ENCODE assay signal across 27 mouse cellular contexts in genomic region chrX:166107184-166107716, GRCm38 (mm10).
DNase-seq lines count a peak whose midpoint lies in the region; ATAC-seq and TF ChIP-seq lines count a peak whose summit lies in the region.
"Had no signal": no experiment of that assay in that cellular context is flagged by ENCODE, and none has a peak within 500 bp of the region (broad histone marks: within the 10 kb centered on the region; RNA-seq: fewer than 3 reads in every experiment).

No protein-coding gene starts in this region.

- H3K4me3 ChIP-seq in limb, embryonic 10.5 days = no peak overlapping the region
- no peak overlapping the region for H3K4me3 ChIP-seq in limb, embryonic 14.5 days (replicated peaks; ENCODE audit: low read length)
- no peak overlapping the region for H3K4me3 ChIP-seq in hindbrain, embryonic 13.5 days
- H3K4me3 ChIP-seq in hindbrain, embryonic 10.5 days = no peak overlapping the region
- H3K4me3 ChIP-seq: embryonic facial prominence, embryonic 12.5 days; erythroblast, embryonic 14.5 days; forebrain, embryonic 12.5 days; forebrain, embryonic 15.5 days; gastrocnemius, adult 2 months; heart, embryonic 12.5 days; heart, embryonic 15.5 days; hindbrain, embryonic 15.5 days; intestine, embryonic 15.5 days had no signal

- no peaks in the 10 kb centered on the region for H3K9me3 ChIP-seq in limb, embryonic 10.5 days (replicated peaks)
- no peaks in the 10 kb centered on the region for H3K9me3 ChIP-seq in limb, embryonic 14.5 days (ENCODE audit: control insufficient read depth, low read length)
- no peaks in the 10 kb centered on the region for H3K9me3 ChIP-seq in hindbrain, embryonic 13.5 days
- H3K9me3 ChIP-seq in hindbrain, embryonic 10.5 days = no peaks in the 10 kb centered on the region
- H3K9me3 ChIP-seq: embryonic facial prominence, embryonic 12.5 days; forebrain, embryonic 12.5 days; forebrain, embryonic 15.5 days; heart, embryonic 12.5 days; heart, embryonic 15.5 days; hindbrain, embryonic 15.5 days; intestine, embryonic 15.5 days had no signal

- TF ChIP-seq POLR2A in limb, embryonic 14.5 days (IDR thresholded peaks at IDR 0.05; ENCODE audit: borderline replicate concordance, extremely low read depth, insufficient read depth, insufficient read length) = no peak

- H3K27me3 ChIP-seq in limb, embryonic 10.5 days (ENCODE audit: low read depth, poor library complexity, severe bottlenecking) = no peaks in the 10 kb centered on the region
- H3K27me3 ChIP-seq in limb, embryonic 14.5 days (ENCODE audit: control insufficient read depth, insufficient read depth, low read length) = no peaks in the 10 kb centered on the region
- no peaks in the 10 kb centered on the region for H3K27me3 ChIP-seq in hindbrain, embryonic 13.5 days
- H3K27me3 ChIP-seq in hindbrain, embryonic 10.5 days (ENCODE audit: insufficient read depth, poor library complexity, severe bottlenecking) = no peaks in the 10 kb centered on the region
- H3K27me3 ChIP-seq: embryonic facial prominence, embryonic 12.5 days; forebrain, embryonic 12.5 days; forebrain, embryonic 15.5 days; heart, embryonic 12.5 days; heart, embryonic 15.5 days; hindbrain, embryonic 15.5 days; intestine, embryonic 15.5 days had no signal

- H3K4me1 ChIP-seq in limb, embryonic 10.5 days = no peaks in the 10 kb centered on the region
- no peaks in the 10 kb centered on the region for H3K4me1 ChIP-seq in limb, embryonic 14.5 days (ENCODE audit: control insufficient read depth, insufficient read depth, low read length)
- H3K4me1 ChIP-seq in hindbrain, embryonic 13.5 days (replicated peaks) = no peaks in the 10 kb centered on the region
- H3K4me1 ChIP-seq in hindbrain, embryonic 10.5 days (replicated peaks) = no peaks in the 10 kb centered on the region
- H3K4me1 ChIP-seq: embryonic facial prominence, embryonic 12.5 days; forebrain, embryonic 12.5 days; forebrain, embryonic 15.5 days; heart, embryonic 12.5 days; heart, embryonic 15.5 days; hindbrain, embryonic 15.5 days; intestine, embryonic 15.5 days had no signal

- H3K9ac ChIP-seq in limb, embryonic 14.5 days (ENCODE audit: low read depth, low read length, severe bottlenecking) = no peak overlapping the region
- H3K9ac ChIP-seq in hindbrain, embryonic 13.5 days = no peak overlapping the region
- H3K9ac ChIP-seq: embryonic facial prominence, embryonic 12.5 days; forebrain, embryonic 12.5 days; forebrain, embryonic 15.5 days; heart, embryonic 12.5 days; heart, embryonic 15.5 days; hindbrain, embryonic 15.5 days; intestine, embryonic 15.5 days had no signal

- H3K27ac ChIP-seq in limb, embryonic 10.5 days = no peak overlapping the region
- no peak overlapping the region for H3K27ac ChIP-seq in limb, embryonic 14.5 days (replicated peaks; ENCODE audit: low read depth, low read length)
- no peak overlapping the region for H3K27ac ChIP-seq in hindbrain, embryonic 13.5 days
- no peak overlapping the region for H3K27ac ChIP-seq in hindbrain, embryonic 10.5 days
- H3K27ac ChIP-seq: embryonic facial prominence, embryonic 12.5 days; forebrain, embryonic 12.5 days; forebrain, embryonic 15.5 days; gastrocnemius, adult 2 months; heart, embryonic 15.5 days; hindbrain, embryonic 15.5 days; intestine, embryonic 15.5 days had no signal

- 58% methylated on average over 2 of the region's 2 CpGs for whole genome bisulfite sequencing in limb, embryonic 10.5 days
- WGBS in limb, embryonic 14.5 days = 40% methylated on average over 2 of the region's 2 CpGs
- WGBS in hindbrain, embryonic 13.5 days = 90% methylated on average over 2 of the region's 2 CpGs
- 74% methylated on average over 2 of the region's 2 CpGs for WGBS in hindbrain, embryonic 10.5 days

- peak; percentile 8 for DNase-seq in embryo, embryonic 11 days
- DNase-seq in embryo, embryonic 9.5 days (ENCODE audit: extremely low spot score) = no peak
- DNase-seq in MN1 (ENCODE audit: low spot score) = peak; percentile 13
- peak; percentile 29 for DNase-seq in limb, embryonic 10.5 days (ENCODE audit: low spot score)
- DNase-seq in limb, embryonic 14.5 days (ENCODE audit: low spot score) = peak; percentile 4
- DNase-seq in yolk sac, embryonic 10.5 days (ENCODE audit: low spot score) = no peak
- DNase-seq in hindbrain, embryonic 10.5 days (ENCODE audit: low spot score) = no peak
- DNase-seq: adrenal gland, postnatal 10 days; adrenal gland, postnatal 36 days; cerebellum, adult 18-20 months; cerebellum, adult 9-11 months; cerebellum, postnatal 25 days; gastrocnemius, adult 2 months; gastrocnemius, postnatal 14 days; heart, adult 18-20 months; heart, postnatal 10 days; heart, postnatal 36 days had no signal

- no peak overlapping the region for H3K4me2 ChIP-seq in limb, embryonic 14.5 days (replicated peaks; ENCODE audit: low read depth, low read length, severe bottlenecking)
- H3K4me2 ChIP-seq in hindbrain, embryonic 13.5 days = no peak overlapping the region
- H3K4me2 ChIP-seq: embryonic facial prominence, embryonic 12.5 days; forebrain, embryonic 12.5 days; forebrain, embryonic 15.5 days; heart, embryonic 12.5 days; heart, embryonic 15.5 days; hindbrain, embryonic 15.5 days; intestine, embryonic 15.5 days had no signal

- no peaks in the 10 kb centered on the region for H3K36me3 ChIP-seq in limb, embryonic 10.5 days
- H3K36me3 ChIP-seq in limb, embryonic 14.5 days (ENCODE audit: control insufficient read depth, insufficient read depth, low read length) = no peaks in the 10 kb centered on the region
- H3K36me3 ChIP-seq in hindbrain, embryonic 13.5 days = no peaks in the 10 kb centered on the region
- no peaks in the 10 kb centered on the region for H3K36me3 ChIP-seq in hindbrain, embryonic 10.5 days
- H3K36me3 ChIP-seq: embryonic facial prominence, embryonic 12.5 days; forebrain, embryonic 12.5 days; forebrain, embryonic 15.5 days; heart, embryonic 12.5 days; heart, embryonic 15.5 days; hindbrain, embryonic 15.5 days; intestine, embryonic 15.5 days had no signal

- peak; percentile 62 for ATAC-seq in limb, embryonic 14.5 days (ENCODE audit: low FRiP score, low read depth)
- no peak for ATAC-seq in hindbrain, embryonic 13.5 days (ENCODE audit: low FRiP score)
- ATAC-seq: forebrain, embryonic 15.5 days; intestine, embryonic 15.5 days; Patski had no signal

Comparison
In these comparisons a context has a peak if more than half of its experiments do, and no peak if none do; other contexts are left out.
1. DNase-seq: peak in embryo, embryonic 11 days (single experiment), MN1 (single experiment), limb, embryonic 10.5 days (single experiment) and limb, embryonic 14.5 days (single experiment); none in embryo, embryonic 9.5 days (single experiment), yolk sac, embryonic 10.5 days (single experiment) and hindbrain, embryonic 10.5 days (single experiment).